Mouse (Mus musculus): ENCODE results near the gene Gys1. TPM values are rescaled to one million over a fixed set of nuclear protein-coding genes. Genes with fewer than 3 reads are reported as not detected.
"Not testable (repeated sequence)": the region's sequence is repeated elsewhere in the genome, so short reads cannot be mapped to it uniquely, and the experiment has no call there.

The Gys1 gene
- 79.9 and 124 TPM in 2 replicates for polyA plus RNA-seq (2016; fragmentation: Nextera tagmentation; extraction: Ambion mirVana)

- Histone ChIP-seq H3K4me3 (peak within 1 kb of the TSS; percentile 72), H3K4me1 (peaks cover 54% of the 10 kb centered on the region), H3K27ac (peak within 1 kb of the TSS; percentile 93), H3K9me3 (no peaks in the 10 kb centered on the region), H3K27me3 (ENCODE audit: insufficient read depth, poor library complexity, severe bottlenecking) (no peaks in the 10 kb centered on the region), H3K36me3 (peaks cover 30% of the 10 kb centered on the region)
- 0% methylated on average over 45 of the region's 45 CpGs for WGBS
- peak; percentile 100 for DNase-seq (ENCODE audit: low spot score)
Measured at GRCm38 (mm10) chr7:45434203-45435015, at the start of gene Gys1. TSS of gene Gys1 (plus strand) at chr7:45434844.

DNA sequence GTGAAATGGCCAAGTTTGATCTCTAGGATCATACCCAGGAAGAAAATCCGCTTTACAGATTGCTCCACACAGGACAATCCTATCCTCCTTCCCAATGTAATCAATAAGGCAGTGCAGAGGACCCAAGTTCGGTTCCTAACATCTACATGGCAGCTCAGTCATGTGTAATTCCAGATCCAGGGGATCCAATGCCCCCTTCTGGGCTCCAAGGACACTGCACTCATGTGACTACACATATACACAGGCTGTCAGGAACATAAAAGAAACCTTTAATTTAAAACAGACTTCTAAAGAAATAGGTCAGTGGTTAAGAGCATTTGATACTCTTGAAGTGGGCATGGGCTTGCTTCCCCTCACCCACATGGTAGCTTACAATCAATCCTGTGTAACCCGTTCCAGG lies 48.6 kb upstream of the Gys1 start:
- peaks cover 99% of the 10 kb centered on the region for H3K36me3 ChIP-seq
- no peaks in the 10 kb centered on the region for H3K9me3 ChIP-seq
- H3K27ac ChIP-seq = no peak overlapping the region
- no peaks in the 10 kb centered on the region for H3K27me3 ChIP-seq (ENCODE audit: insufficient read depth, poor library complexity, severe bottlenecking)
- WGBS = 97% methylated on average over 3 of the region's 3 CpGs
- no peak for DNase-seq (ENCODE audit: low spot score)
- H3K4me3 ChIP-seq = no peak overlapping the region
- H3K4me1 ChIP-seq = no peaks in the 10 kb centered on the region

GRCm38 (mm10) chr7:45395129-45395541 lies 39.5 kb upstream of the Gys1 start:
- Histone ChIP-seq H3K4me3 (peak overlapping the region; percentile 89), H3K4me1 (peaks cover 17% of the 10 kb centered on the region), H3K36me3 (peaks cover 42% of the 10 kb centered on the region), H3K27me3 (ENCODE audit: insufficient read depth, poor library complexity, severe bottlenecking) (no peaks in the 10 kb centered on the region), H3K27ac (peak overlapping the region; percentile 99), H3K9me3 (no peaks in the 10 kb centered on the region)
- DNase-seq (ENCODE audit: low spot score) = no peak
- under 1% methylated on average over 19 of the region's 20 CpGs for WGBS

- H3K27ac ChIP-seq = peak within 1 kb of the TSS; percentile 99
- peaks cover 17% of the 10 kb centered on the region for H3K4me1 ChIP-seq
- WGBS = 1% methylated on average over 60 of the region's 60 CpGs
- peaks cover 36% of the 10 kb centered on the region for H3K36me3 ChIP-seq
- DNase-seq (ENCODE audit: low spot score) = peak; percentile 100
- no peaks in the 10 kb centered on the region for H3K9me3 ChIP-seq
- no peaks in the 10 kb centered on the region for H3K27me3 ChIP-seq (ENCODE audit: insufficient read depth, poor library complexity, severe bottlenecking)
- H3K4me3 ChIP-seq = peak within 1 kb of the TSS; percentile 89
Measured at GRCm38 (mm10) chr7:45395578-45396336, 38.9 kb upstream of the Gys1 start, which contains the start of gene Snrnp70. TSS of gene Snrnp70 (minus strand) at chr7:45395742.

- peaks cover 17% of the 10 kb centered on the region for H3K4me1 ChIP-seq
- H3K27me3 ChIP-seq (ENCODE audit: insufficient read depth, poor library complexity, severe bottlenecking); H3K9me3 ChIP-seq; DNase-seq (ENCODE audit: low spot score): not testable (repeated sequence)
- peak overlapping the region; percentile 99; the same call in 1 of the 2 replicates for H3K27ac ChIP-seq
- peaks cover 32% of the 10 kb centered on the region for H3K36me3 ChIP-seq
- 8% methylated on average over 3 of the region's 3 CpGs for WGBS
- H3K4me3 ChIP-seq = peak overlapping the region; percentile 89
Measured at GRCm38 (mm10) chr7:45396337-45396775, 38.3 kb upstream of the Gys1 start.

DNA sequence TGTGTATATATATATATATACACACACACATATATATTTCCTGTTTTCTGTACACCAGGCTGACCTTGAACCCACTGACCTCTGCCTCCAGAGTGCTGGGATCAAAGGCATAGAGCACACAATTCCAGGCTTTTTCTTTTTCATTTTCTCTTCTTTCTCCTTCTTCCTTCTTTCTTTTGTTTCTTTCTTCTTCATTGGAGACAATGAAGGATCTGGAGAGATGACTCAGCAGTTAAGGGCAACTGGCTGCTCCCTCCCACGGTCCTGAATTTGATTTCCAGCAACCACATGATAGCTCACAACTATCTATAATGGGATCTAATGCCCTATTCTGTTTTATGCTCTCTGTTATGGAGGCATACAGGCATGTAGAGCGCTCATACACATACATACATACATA lies 37.9 kb upstream of the Gys1 start:
- peaks cover 17% of the 10 kb centered on the region for H3K4me1 ChIP-seq
- no peak overlapping the region for H3K4me3 ChIP-seq
- DNase-seq (ENCODE audit: low spot score) = no peak
- H3K27ac ChIP-seq = no peak overlapping the region
- H3K9me3 ChIP-seq = no peaks in the 10 kb centered on the region
- H3K36me3 ChIP-seq = peaks cover 27% of the 10 kb centered on the region
- H3K27me3 ChIP-seq (ENCODE audit: insufficient read depth, poor library complexity, severe bottlenecking) = no peaks in the 10 kb centered on the region
- 79% methylated on average over 2 of the region's 2 CpGs for WGBS

DNA sequence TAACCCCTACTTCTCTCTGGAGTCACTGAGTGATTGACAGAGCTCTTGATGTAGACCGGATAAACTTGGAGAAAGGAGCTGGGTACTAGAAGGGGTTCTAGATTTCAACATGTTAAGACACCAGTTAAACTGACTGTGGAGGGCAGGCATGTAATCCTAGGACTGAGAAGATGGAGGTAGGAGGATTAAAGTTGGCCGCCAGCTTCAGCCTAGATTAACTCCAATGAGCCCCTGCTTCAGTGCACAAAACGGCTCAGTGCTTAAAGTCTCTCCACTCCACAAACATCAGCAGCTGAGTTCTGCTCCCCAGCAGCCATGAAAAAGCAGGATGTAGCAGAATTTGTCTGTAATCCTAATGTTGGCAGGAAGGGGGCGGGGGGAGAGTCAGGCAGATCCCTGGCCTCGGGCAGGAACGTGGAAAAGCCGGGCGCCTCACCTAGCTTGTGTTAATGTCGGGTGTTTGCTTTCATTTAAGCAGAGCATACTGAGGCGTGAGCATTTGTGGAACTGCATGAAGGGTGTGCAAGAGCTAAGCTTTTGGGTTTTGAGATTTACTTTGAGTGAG lies 33.0 kb upstream of the Gys1 start:
- 77% methylated on average over 10 of the region's 10 CpGs for WGBS
- no peak for DNase-seq (ENCODE audit: low spot score)
- Histone ChIP-seq H3K4me3 (no peak overlapping the region), H3K27ac (no peak overlapping the region), H3K4me1 (peaks cover 14% of the 10 kb centered on the region), H3K36me3 (no peaks in the 10 kb centered on the region), H3K9me3 (no peaks in the 10 kb centered on the region), H3K27me3 (ENCODE audit: insufficient read depth, poor library complexity, severe bottlenecking) (peaks cover 17% of the 10 kb centered on the region)

- Histone ChIP-seq H3K27ac (no peak overlapping the region), H3K27me3 (ENCODE audit: insufficient read depth, poor library complexity, severe bottlenecking) (peaks cover 38% of the 10 kb centered on the region), H3K4me1 (peaks cover 17% of the 10 kb centered on the region), H3K4me3 (no peak overlapping the region), H3K36me3 (no peaks in the 10 kb centered on the region), H3K9me3 (no peaks in the 10 kb centered on the region)
- 45% methylated on average over 6 of the region's 6 CpGs for WGBS
- DNase-seq (ENCODE audit: low spot score) = no peak
Measured at GRCm38 (mm10) chr7:45403532-45404261, 30.9 kb upstream of the Gys1 start.

DNA sequence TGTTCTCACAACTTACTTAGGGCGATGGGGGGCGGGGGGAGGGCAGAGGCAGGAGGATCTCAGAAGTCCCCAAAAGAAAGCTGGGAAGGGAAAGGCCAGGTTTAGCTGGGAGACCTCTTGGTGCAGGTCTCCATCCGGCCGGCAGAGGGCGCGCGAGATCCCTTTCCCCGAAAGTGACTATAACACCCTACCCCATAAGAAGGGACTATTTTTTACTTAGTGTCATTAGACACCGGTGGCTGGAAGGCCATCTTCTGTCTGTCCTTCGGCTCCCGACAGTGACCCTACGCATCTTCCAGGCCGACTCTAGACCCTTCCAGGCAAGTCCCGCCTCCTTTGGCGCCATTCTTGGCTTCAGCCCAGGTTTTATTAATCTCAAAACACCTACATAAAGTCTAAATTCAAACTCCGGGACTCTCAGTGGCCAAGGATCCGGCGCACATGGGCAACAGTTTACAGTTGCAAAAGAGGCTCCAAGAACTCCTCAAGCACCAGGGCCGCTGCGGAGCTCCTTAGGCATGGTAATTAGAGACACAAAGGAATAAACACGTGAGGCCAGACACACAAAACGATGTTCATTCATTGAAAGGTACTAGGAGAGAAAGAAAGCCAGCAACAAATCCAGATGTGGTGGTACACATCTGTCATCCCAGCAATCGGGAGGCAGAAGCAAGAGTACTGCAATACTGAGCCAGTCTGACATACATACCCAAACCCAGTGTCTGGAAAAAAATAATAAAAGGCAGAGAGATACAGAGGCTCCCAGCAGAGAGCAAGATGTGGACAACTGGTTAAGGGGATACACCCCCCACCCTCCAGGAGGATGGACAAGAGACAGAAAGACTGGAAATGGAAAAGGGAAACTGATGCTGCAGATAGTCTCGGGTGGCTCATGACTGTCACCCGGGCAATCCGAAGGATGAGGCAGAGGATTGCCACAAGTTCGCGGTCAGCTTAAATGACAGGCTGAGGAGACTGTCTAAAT lies 29.3 kb upstream of the Gys1 start, which contains the start of gene Kcna7:
Kcna7 (plus strand) TSS at position 563 of the 985 bp plus-strand sequence.
- WGBS = 14% methylated on average over 28 of the region's 28 CpGs
- H3K4me3 ChIP-seq = peak within 1 kb of the TSS; percentile 63
- peaks cover 17% of the 10 kb centered on the region for H3K4me1 ChIP-seq
- no peaks in the 10 kb centered on the region for H3K36me3 ChIP-seq
- peaks cover 55% of the 10 kb centered on the region for H3K27me3 ChIP-seq (ENCODE audit: insufficient read depth, poor library complexity, severe bottlenecking)
- peak within 1 kb of the TSS; percentile 81 for H3K27ac ChIP-seq
- no peaks in the 10 kb centered on the region for H3K9me3 ChIP-seq
- no peak for DNase-seq (ENCODE audit: low spot score)

GRCm38 (mm10) chr7:45406157-45407156 lies 28.2 kb upstream of the Gys1 start:
- peaks cover 66% of the 10 kb centered on the region for H3K27me3 ChIP-seq (ENCODE audit: insufficient read depth, poor library complexity, severe bottlenecking)
- no peak for DNase-seq (ENCODE audit: low spot score)
- 1% methylated on average over 113 of the region's 114 CpGs for WGBS
- H3K9me3 ChIP-seq = no peaks in the 10 kb centered on the region
- H3K4me1 ChIP-seq = peaks cover 17% of the 10 kb centered on the region
- H3K36me3 ChIP-seq = no peaks in the 10 kb centered on the region
- H3K27ac ChIP-seq = peak overlapping the region; percentile 81
- peak overlapping the region; percentile 63 for H3K4me3 ChIP-seq

Data from heart, embryonic 10.5 days (tissue).